Mouse (Mus musculus) spleen, postnatal 10 days (tissue): ENCODE measurements around the gene Ndufa13.

Experiments used
- DNase-seq, 2 experiments: peaks; one replicate each; pipeline ENCODE4 v3.0.0; 2021 to 2022; ENCODE audit warnings: low spot score in 2 of 2

Ndufa13 gene

GRCm38 (mm10) chr8:69907106-69907505 is 4.7 kb upstream of the Ndufa13 start:
- DNase-seq, result no peak

GRCm38 (mm10) chr8:69906260-69906659 is 3.9 kb upstream of the Ndufa13 start:
- no peak for DNase-seq

- no peak for DNase-seq
Observed at GRCm38 (mm10) chr8:69904096-69904495, 1.7 kb upstream of the Ndufa13 start.

GRCm38 (mm10) chr8:69903063-69903542 is 745 bp upstream of the Ndufa13 start:
- peak in 1 of 2 experiments; percentile 98 for DNase-seq

- DNase-seq, result peak; percentile 97 to 98
Observed at GRCm38 (mm10) chr8:69901484-69902162, 735 bp downstream of the Ndufa13 start.

GRCm38 (mm10) chr8:69900895-69901451 is 1.4 kb downstream of the Ndufa13 start:
- DNase-seq, result no peak

GRCm38 (mm10) chr8:69899876-69900275 is 2.5 kb downstream of the Ndufa13 start:
- no peak for DNase-seq

GRCm38 (mm10) chr8:69897857-69898256 is 4.5 kb downstream of the Ndufa13 start:
- DNase-seq, result no peak

GRCm38 (mm10) chr8:69895772-69896451 is 6.4 kb downstream of the Ndufa13 start:
- no peak for DNase-seq

GRCm38 (mm10) chr8:69894836-69895332 is 7.5 kb downstream of the Ndufa13 start:
- no peak for DNase-seq

GRCm38 (mm10) chr8:69893863-69894262 is 8.5 kb downstream of the Ndufa13 start:
- DNase-seq, result peak in 1 of 2 experiments; percentile 78

GRCm38 (mm10) chr8:69890813-69891241 is 11.5 kb downstream of the Ndufa13 start:
- peak in 1 of 2 experiments; percentile 62 for DNase-seq

- peak in 1 of 2 experiments; percentile 26 for DNase-seq
Observed at GRCm38 (mm10) chr8:69888902-69889301, 13.5 kb downstream of the Ndufa13 start.

GRCm38 (mm10) chr8:69888244-69888866 is 14.0 kb downstream of the Ndufa13 start:
- peak in 1 of 2 experiments; percentile 29 for DNase-seq

- peak in 1 of 2 experiments; percentile 49 for DNase-seq
Observed at GRCm38 (mm10) chr8:69887289-69888243, 14.8 kb downstream of the Ndufa13 start, which contains the start of gene Cilp2. Gene Cilp2, minus strand, starts transcription at chr8:69887687.

GRCm38 (mm10) chr8:69884141-69884540 is 18.2 kb downstream of the Ndufa13 start:
- DNase-seq, result no peak

GRCm38 (mm10) chr8:69882833-69883600 is 19.3 kb downstream of the Ndufa13 start:
- no peak for DNase-seq

- DNase-seq, result peak in 1 of 2 experiments; percentile 54
Observed at GRCm38 (mm10) chr8:69882021-69882756, 20.2 kb downstream of the Ndufa13 start.

- DNase-seq, result no peak
Observed at GRCm38 (mm10) chr8:69881261-69881865, 21.0 kb downstream of the Ndufa13 start.
